Mouse (Mus musculus) c-Kit-positive CD71-negative TER-119-negative erythroid progenitor cells, embryonic 14.5 days (primary cell): ENCODE results near the gene Sgsm1.

ENCODE experiments used
- DNase-seq: peaks from one replicate; pipeline ENCODE4 v3.0.0-alpha.2; 2013; ENCODE audit warnings: low read depth

Sgsm1 gene

DNA sequence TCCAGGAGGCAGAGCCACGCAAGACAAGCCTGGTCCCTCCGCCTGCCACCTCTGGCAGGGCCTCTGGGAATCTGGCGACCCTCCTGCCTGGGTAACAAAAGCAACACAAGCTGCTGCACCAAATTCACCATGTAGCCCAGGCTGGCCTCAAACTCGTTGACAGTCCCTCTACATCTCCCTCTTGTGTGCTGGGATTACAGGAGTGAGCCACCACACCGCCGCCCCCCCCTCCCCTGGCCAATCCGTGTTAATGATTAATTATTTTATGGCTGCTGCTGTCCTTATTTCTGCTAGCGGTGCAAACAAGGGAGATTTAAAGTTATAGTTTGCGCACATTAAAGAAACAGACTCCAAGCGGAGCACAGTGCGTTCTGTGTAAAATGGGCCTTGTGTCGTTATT is 93.5 kb downstream of the Sgsm1 start:
- DNase-seq, result no peak

DNA sequence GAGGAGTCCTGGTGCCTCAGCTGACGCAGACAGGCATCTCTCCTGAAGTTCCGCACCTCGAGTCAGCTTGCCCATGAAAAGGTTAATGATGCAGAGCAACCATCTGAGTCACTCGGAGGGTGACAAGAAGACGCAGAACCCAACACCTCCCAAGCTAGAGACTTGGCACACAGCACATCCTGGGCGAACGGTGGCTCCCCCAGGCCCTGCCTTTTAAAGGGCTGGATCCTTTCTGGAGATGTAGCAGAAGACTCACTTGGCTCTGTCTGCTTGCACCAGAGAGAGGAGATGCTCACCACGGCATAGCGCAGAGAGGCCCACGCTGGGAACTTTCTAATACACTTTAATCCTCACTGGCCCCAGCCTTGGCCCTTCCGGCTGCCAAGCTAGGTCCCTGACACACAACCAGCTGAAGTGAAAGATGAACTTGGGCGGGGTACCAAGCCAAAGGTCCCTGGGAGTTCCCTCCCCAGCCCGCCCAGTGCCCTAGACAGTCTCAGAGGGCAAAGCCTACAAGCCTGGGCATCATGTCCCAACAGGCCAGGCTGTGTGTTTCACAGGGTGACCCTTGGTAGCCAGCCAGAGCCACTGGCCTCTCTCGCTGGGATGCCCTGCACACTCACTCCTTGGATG is 94.1 kb downstream of the Sgsm1 start:
- DNase-seq, result no peak

DNA sequence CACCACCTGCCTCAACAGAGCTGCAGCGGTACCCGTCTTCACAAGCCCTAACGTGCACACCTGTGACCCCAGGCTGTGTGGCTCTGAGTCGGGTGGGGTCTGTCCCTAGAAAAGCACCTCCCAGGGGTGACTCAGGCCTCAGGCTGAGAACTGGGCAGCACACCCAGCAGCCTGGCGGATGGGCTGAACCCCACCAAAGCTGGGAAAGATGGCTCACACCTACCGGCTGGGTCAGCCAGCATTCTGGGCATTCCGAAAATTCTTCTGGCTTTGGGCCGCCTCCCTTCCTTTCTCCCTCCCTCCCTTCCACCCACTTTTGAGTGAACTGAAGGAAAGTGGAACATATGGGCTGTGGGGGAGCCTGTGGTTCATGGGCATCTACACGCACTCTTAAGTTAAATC is 95.0 kb downstream of the Sgsm1 start:
- DNase-seq, result no peak

DNA sequence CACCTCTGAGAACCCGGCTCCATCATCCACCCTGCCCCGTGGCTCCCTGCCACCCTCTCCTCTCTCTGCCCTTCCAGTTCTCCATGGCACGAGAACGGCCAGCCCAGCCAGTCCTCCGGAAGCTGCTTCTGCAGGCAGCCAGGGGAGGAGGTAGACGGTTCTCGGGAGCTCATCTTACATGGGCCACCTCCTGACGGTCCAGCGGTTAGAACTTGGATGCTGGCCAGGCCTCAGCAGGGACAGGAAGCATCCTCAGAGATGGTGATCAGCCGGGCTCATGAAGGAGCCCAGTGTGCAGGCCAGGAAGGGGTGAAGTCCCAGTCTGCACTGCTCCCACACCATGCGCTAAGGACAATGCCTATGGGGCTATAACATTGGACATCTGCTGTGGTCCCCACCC is 96.1 kb downstream of the Sgsm1 start:
- DNase-seq, result no peak

DNA sequence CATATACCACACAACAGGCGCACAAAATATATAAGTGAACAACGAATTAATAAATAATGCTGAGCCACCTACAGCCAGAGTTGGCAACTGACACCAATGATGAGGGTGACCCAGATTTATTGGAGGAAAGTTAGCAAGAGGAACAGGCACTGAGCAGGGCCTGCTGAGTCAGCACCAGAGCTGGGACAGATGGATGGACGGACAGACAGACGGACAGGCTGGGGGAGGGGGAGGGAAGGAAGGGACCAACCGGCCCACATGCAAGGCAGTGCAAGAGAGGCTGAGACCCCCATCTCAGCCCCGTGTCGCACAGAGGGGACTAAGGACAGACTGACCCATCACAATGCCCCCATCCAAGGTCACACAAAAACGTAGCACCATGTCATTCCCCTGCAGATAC is 96.5 kb downstream of the Sgsm1 start:
- DNase-seq, result no peak

DNA sequence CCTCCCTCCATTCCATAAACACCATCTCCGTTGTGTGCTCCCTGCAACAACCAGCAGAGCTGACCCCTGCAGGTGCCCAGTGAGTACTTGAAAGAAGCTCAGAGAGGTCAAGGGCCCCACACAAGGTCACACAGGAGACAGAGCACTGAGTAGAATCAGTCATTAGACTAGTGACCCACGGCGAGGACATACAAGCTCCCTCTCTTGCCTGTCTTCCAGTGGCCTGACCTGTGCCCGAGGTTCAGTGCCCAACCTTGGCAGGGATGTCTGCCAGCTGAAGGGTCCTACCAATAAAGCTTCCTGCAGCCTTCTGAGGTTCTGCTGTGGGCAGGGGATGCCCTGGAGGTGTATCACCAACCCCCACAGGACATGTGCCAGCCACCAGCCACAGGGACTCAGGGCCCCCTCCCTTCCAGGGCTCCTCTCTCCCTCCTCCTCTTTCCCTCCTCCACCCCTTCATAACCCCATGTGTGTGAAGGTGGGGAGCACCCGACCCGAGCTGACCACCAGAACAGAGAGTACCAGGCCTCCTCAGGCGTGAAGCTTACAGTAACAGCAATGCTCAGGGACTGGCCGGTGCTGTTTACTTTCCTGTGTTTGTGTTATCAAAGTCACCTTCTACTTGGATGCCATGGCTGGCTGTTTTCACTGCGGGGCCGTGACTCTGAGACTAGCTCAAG is 98.3 kb downstream of the Sgsm1 start:
- DNase-seq, result no peak

DNA sequence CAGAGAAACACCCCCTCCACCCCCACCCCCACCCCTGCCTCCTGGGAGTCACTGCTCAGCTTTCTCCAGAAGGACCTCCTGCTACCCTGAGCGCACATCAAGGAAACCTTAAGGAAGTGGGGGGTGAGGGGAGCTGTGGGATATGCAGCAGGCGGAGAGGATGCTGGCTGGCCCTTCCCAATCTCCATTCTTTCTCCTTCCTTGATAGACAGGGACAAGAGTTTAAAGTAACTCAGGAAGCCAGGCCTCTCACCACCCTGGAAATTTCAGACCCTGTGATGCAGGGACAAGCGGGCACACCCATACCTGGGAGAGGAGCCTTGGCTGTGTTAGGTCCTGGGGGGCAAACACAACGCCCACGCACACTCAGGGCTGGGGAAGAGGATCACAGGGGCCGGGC is 100.3 kb downstream of the Sgsm1 start:
- no peak for DNase-seq

DNA sequence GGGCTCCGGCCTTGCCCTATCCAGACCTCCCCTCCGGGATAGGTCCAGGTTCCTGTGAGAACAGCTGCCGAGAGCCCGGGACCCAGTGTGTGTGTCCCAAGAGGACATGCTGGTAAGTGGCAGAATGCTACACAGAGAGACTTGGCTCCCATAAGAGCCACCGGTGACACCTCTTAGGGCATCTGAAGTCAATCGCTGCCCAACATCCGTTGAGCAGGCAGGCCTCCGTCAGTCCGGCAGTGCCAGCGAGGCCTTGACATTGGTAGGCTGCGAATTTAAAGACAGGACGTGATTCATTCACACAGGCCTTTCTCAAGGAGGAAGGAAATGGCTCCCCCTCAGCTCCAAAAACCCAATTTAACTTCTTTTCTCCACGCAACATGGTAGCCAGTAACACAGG is 100.7 kb downstream of the Sgsm1 start:
- DNase-seq, result no peak

DNA sequence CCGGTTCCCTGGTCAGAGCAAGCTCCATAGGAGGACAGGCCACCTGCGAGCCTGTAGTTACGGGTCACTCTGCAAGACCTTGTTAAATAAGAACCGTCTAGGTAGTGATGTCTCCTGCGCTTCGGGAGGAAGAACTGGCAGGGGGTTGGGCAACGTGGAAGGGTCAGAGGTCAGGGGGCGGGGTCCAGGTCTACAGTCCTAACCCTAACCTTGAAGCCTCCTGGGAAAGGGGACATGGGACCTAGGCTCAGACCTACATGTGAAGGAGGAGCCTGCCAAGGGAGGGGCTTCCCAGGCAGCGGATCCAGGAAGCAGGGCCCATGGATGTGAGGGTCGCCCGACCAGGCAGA is 101.2 kb downstream of the Sgsm1 start:
- DNase-seq, result no peak

DNA sequence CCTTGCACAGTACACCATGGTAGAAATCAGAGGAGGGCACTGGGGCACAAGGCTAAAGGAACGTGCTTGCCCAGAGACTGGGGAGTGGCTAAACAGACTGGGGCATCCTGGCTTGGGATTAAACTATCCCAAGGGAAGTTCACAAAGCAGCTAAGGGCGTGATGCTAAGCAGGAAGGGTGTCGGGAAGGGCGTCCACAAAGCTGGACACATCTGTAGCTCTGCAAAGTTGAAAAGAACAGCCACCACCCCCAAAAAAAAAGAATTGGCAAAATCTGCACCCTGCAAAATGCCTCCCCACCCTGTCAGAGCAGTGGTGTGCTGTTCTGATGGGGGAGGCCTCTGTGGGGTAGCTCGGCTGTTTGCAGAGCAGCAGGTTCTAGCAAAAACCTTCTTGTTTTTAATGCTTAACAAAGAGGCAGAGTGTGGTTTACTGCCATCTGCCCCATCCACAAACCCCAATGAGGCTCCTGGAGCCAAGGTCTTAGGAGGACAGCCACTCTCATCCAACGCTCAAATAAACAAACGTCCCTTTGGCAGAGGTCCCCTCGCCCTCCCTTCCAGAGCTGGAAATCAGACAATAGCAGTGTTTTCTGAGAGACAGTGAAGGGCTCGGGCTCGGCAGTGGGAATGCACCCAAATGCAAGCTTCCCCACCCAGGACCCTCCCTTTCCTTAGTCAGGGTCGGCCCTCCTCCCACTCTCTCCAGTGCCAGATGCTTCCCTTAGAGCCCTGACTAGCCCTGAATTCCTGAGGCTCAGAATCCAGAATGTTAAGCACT is 101.8 kb downstream of the Sgsm1 start:
- no peak for DNase-seq

DNA sequence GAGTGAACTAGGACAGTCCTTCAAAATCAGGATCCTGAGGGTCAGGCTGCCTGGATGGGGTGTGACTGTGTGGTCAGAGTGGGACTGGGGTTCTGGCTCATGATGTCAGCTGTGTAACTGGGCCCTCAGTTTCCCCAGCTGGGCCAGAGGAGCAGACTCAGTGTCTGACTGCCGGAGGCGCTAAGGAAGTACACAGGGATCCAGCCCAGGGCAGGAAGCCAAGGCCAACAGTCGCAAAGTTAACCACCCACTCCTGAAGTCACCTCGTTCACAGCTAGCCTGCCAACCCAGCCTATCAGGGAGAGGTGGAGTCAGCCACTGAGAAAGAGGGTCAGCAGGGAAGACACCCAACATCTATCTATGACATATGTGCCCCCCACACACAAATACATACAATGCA is 102.5 kb downstream of the Sgsm1 start:
- no peak for DNase-seq

DNA sequence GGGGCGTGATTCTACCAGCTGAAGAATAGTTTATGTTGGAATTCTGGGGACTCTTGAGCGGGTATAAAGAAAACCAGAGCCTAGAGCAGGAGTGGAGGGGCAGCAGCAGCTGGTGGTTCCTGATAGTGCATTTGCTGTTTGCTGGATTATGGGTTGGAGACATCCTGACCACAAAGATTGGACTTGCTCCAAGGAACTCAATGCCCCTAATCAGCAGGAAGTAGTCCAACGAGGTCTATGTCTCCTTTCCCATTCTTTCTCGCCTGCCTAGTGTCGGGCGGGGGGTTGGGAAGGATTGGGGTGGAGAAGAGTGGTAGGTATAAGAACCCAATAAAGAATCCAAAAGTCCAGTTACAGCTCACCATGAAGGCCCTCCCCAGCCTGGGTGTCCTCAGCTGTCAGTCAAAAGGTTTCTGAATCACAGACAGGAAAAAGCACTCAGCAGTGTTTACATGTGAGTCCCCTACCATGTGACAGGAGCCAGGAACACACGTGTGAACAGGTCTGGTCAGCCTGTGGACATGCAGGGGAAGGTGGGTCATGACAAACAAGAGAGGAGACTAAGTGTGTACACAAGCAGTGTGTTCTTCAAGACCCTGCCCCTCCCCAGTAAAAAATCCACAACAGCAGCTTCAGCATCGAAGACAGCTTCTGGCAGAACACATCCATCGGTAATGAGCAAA is 103.8 kb downstream of the Sgsm1 start:
- DNase-seq, result no peak

DNA sequence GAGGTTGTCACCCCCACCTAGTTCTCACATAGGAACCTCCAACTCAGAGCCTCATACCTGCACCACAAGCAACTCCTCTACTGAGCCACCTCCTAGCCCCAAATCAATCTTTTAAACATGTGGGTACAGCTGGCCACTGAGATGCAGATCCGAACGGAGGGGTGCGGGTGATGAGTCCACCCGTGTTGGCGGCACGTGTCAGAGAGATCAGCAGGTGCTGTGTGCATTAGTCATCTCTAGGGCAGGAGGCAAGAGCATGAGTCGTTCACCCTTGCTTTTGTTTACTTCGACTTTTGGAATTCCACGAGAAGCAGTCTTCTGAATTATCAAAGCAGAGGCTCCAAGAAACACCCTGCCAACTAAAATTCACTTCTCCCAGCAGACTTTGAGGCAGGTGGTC is 106.4 kb downstream of the Sgsm1 start:
- DNase-seq, result no peak

DNA sequence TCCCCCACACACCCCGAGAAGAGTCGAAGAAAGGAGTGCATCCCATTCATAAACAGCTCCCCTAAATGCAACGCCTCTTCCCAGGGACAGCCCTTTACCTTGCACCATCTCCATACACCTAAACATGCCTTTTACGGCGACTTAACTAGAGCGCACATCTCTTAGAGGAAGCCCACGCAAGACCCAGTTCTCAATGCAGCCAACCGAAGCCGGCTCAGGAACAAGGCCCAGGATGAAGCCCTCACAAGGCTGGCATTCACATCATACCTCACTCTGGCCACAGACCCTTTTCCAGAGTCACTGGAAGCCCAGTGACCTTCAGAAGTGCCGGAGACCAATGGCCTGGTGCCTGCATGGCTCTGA is 110.8 kb downstream of the Sgsm1 start:
- no peak for DNase-seq

DNA sequence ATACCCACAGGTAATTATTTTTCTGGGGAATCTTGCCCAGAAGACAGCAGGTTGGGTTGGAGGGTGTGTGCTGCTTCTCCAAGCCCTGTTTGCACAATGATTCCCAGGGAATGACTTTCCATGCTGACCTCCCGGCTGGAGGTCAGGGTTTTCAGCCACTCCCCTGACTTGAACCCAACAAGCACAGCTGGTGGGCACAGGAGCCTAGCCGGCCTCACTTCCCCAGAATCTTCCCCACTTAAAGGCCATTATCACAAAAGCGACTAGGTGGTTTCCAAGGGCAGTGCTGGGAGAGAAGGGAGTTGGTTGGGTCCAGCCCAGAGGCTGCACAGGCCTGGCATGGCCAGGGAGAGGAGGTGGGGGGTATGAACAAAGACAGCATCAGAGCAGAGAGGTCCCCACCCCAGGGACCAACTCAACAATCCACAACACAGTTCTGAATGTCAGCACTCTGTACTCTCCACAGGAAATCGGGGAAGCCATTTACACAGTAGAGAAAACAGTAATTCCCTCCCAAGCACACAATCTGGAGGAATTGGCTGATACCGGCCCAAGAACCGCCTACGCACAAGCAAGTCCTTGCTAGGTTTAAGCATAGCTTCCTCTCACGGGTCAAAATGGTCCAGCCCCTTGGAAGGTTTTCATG is 111.3 kb downstream of the Sgsm1 start:
- DNase-seq, result no peak

DNA sequence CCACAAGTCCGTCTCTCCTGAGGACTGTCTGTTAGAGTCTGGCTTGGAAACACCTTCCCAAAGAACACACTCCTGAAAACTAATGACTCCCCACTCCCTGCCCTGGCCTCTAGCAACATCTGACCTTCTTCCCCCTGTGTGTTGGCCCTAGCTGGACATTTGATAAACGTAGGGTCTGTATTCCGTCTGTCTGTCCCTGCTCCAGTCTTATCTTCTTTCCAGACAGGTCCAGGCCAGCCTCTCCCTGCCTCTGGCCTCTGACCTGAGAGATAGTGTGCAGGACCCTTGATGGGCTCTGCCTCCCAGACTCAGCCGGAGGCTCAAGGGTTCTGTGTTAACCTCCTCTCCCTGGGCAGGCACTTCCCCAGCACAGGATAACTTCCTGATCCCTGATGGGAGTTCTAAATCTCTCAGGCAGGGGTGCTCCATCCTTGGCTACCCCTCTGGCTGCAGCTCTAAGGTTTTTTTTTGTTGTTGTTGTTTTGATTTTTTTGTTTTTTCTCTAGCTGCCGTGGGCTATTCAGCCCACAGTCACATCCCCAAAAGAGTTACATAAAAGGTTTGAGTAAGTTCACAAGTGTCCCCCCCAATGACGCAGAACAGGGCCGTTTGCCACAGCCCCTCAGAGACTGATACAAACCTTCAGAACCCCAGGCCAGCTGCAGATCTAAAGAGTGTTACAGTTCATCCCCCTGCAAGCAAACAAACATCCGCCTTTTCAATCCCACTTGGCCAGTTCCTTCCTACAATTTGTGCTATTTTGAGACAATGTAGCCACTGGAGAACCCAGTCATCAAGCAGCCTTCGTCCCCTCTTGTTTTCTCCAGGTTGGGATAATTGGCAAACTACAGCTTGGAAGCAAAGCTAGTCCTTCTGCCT is 113.4 kb downstream of the Sgsm1 start:
- no peak for DNase-seq

DNA sequence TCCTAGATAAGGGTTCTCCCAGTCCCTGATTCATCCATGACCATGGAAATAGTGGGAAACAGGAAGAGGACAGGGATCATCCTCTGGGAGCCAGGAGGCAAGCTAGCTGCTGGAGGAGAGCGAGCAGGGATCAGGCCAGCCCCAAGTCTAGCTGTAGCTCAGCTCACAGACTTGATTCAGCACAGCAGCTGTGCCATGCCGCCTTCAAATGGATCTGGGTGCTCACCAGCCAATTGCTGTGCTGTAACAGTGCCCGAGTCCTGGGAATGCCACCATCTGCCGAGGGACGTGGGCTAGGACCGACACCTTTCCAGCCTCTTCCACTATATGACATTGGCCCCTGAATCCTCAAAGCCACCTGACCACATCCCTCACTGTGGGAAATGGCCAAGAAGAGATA is 114.7 kb downstream of the Sgsm1 start:
- DNase-seq, result no peak

DNA sequence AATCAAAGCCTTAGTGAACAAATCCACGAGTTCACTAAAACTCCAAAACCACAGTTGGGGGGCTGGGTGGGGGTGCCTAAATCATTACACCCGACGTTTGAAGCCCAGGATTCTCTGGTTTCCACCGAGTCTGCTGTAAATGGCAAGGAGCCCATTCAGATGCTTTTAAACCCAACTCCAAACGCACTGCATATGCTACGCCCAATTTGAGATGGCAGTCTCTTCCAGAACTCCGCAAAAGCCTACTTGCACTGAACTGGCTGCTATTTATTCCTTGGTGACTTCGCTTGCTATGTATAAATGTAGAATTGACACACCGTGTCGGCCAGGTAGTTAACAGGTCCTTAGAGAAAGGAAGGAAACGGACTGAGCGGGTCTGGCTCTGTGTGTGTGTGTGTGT is 115.1 kb downstream of the Sgsm1 start:
- DNase-seq, result no peak

DNA sequence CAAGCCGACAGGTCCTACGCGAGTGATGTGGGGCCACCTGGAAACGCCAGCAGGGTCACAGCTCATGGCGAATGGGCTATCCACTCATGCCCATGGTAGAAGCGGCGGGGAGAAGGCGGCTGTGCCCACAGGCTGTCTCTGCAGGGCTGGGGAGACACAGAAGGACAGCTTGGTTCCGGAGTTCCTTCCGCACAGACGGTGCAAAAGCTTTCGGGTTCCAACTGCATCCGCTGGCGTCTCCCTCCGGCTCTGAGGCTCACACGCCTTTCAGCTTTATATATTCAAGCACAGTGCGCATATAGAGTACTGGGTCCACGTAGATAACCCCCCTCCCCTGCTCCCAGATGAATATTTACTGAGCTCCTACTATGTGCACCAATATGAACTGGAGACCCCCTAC is 116.8 kb downstream of the Sgsm1 start:
- no peak for DNase-seq
